Mouse (Mus musculus): ENCODE measurements around the gene Nppa. TPM values are rescaled to one million over a fixed set of nuclear protein-coding genes. Genes with fewer than 3 reads are reported as not detected.
"Not testable (repeated sequence)": the region's sequence is repeated elsewhere in the genome, so short reads cannot be mapped to it uniquely, and the experiment has no call there.

Gene Nppa
- polyA plus RNA-seq, 2 experiments: 0.87 TPM; not detected in 1

DNA sequence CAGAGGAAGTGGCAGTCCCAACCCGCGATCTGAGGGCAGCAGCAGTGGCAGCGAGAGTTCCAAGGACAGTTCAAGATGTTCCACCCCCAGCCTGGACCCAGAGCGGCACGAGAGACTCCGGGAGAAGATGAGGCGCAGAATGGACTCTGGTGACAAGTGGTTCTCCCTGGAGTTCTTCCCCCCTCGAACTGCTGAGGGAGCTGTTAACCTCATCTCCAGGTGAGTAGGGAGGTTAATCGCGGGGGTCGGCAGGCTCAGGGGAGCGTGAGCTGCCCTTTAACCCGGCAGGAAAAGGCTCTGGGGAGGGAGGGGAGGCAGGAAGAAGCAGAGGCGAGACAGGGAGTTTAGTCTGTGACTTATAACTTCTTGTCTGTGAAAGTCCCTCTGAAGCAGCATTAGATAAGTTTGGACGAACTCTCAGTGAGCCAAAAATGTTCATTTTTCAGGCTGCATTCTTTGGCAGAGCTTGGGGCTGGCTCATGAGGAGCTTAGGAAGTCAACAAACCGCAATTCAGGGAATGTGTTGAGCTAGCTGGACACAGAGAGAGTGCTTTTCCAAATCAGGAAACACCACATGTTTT, 41.2 kb downstream of the Nppa start:
- peaks cover 26% of the 10 kb centered on the region for H3K36me3 ChIP-seq (ENCODE audit: control insufficient read depth, insufficient read depth, low read length)
- H3K4me2 ChIP-seq (replicated peaks; ENCODE audit: low read depth, low read length, severe bottlenecking): peak overlapping the region; percentile 68
- ATAC-seq (ENCODE audit: low FRiP score, low read depth) (no peak), DNase-seq (ENCODE audit: low spot score) (peak; percentile 45)
- WGBS: 1% methylated on average over 16 of the region's 16 CpGs
- H3K4me3 ChIP-seq (replicated peaks; ENCODE audit: low read length): peak overlapping the region; percentile 46
- peak overlapping the region; percentile 56 for H3K9ac ChIP-seq (ENCODE audit: low read depth, low read length, severe bottlenecking)
- H3K4me1 ChIP-seq (ENCODE audit: control insufficient read depth, insufficient read depth, low read length): peaks cover 31% of the 10 kb centered on the region
- no peaks in the 10 kb centered on the region for H3K27me3 ChIP-seq (ENCODE audit: control insufficient read depth, insufficient read depth, low read length)
- H3K9me3 ChIP-seq (ENCODE audit: control insufficient read depth, low read length): no peaks in the 10 kb centered on the region
- peak overlapping the region; percentile 78 for H3K27ac ChIP-seq (replicated peaks; ENCODE audit: low read depth, low read length)
- TF ChIP-seq POLR2A (IDR thresholded peaks at IDR 0.05; ENCODE audit: borderline replicate concordance, extremely low read depth, insufficient read depth, insufficient read length): no peak

- not testable (repeated sequence) for H3K9ac ChIP-seq (ENCODE audit: low read depth, low read length, severe bottlenecking); H3K9me3 ChIP-seq (ENCODE audit: control insufficient read depth, low read length); H3K4me2 ChIP-seq (replicated peaks; ENCODE audit: low read depth, low read length, severe bottlenecking); DNase-seq (ENCODE audit: low spot score); H3K27ac ChIP-seq (replicated peaks; ENCODE audit: low read depth, low read length); ATAC-seq (ENCODE audit: low FRiP score, low read depth); H3K4me3 ChIP-seq (replicated peaks; ENCODE audit: low read length); H3K27me3 ChIP-seq (ENCODE audit: control insufficient read depth, insufficient read depth, low read length)
- Histone ChIP-seq H3K4me1 (ENCODE audit: control insufficient read depth, insufficient read depth, low read length) (peaks cover 24% of the 10 kb centered on the region), H3K36me3 (ENCODE audit: control insufficient read depth, insufficient read depth, low read length) (peaks cover 34% of the 10 kb centered on the region)
- WGBS: 74% methylated on average over 6 of the region's 8 CpGs
Measured at GRCm38 (mm10) chr4:148043327-148043726, 42.8 kb downstream of the Nppa start.

- 93% methylated on average over 2 of the region's 2 CpGs for WGBS
- DNase-seq (ENCODE audit: low spot score) (no peak), ATAC-seq (ENCODE audit: low FRiP score, low read depth) (no peak)
- Histone ChIP-seq H3K27me3 (ENCODE audit: control insufficient read depth, insufficient read depth, low read length) (no peaks in the 10 kb centered on the region), H3K27ac (replicated peaks; ENCODE audit: low read depth, low read length) (no peak overlapping the region), H3K4me1 (ENCODE audit: control insufficient read depth, insufficient read depth, low read length) (peaks cover 24% of the 10 kb centered on the region), H3K4me2 (replicated peaks; ENCODE audit: low read depth, low read length, severe bottlenecking) (no peak overlapping the region), H3K4me3 (replicated peaks; ENCODE audit: low read length) (no peak overlapping the region), H3K36me3 (ENCODE audit: control insufficient read depth, insufficient read depth, low read length) (peaks cover 40% of the 10 kb centered on the region), H3K9ac (ENCODE audit: low read depth, low read length, severe bottlenecking) (no peak overlapping the region), H3K9me3 (ENCODE audit: control insufficient read depth, low read length) (no peaks in the 10 kb centered on the region)
- TF ChIP-seq POLR2A (IDR thresholded peaks at IDR 0.05; ENCODE audit: borderline replicate concordance, extremely low read depth, insufficient read depth, insufficient read length): no peak
Measured at GRCm38 (mm10) chr4:148044113-148044512, 43.6 kb downstream of the Nppa start.

DNA sequence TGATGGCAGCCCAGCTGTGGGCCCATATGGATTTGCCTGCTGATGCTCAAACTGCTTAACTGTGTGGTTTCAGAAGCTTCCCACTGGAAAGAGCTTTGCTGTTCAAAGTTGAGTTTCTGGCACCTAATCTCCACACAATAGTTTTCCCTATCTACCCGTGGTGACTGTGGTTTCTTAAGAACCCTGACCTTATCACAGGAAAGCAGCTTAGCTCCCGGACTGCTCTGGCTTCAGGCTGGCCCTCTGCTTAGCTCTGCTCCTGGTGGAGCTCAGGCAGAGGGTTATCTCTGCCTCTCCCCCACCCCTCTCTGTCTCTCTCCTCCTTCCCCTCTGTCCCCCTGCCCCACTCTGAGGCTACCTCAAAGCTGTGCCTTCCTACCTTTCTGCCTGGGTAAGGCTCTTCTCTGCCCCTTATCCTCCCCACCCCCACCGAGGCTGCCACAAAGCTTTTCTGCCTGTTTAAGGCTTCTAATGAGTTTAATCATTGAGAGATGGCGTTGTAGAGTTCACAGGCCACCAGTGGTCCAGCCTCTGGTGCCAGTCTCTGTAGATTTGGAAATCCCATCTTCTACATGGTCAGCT, 46.0 kb downstream of the Nppa start:
- no peak for ATAC-seq (ENCODE audit: low FRiP score, low read depth)
- H3K36me3 ChIP-seq (ENCODE audit: control insufficient read depth, insufficient read depth, low read length): peaks cover 64% of the 10 kb centered on the region
- no peak overlapping the region for H3K27ac ChIP-seq (replicated peaks; ENCODE audit: low read depth, low read length)
- no peaks in the 10 kb centered on the region for H3K9me3 ChIP-seq (ENCODE audit: control insufficient read depth, low read length)
- no peak for DNase-seq (ENCODE audit: low spot score)
- H3K27me3 ChIP-seq (ENCODE audit: control insufficient read depth, insufficient read depth, low read length): no peaks in the 10 kb centered on the region
- peaks cover 7% of the 10 kb centered on the region for H3K4me1 ChIP-seq (ENCODE audit: control insufficient read depth, insufficient read depth, low read length)
- H3K9ac ChIP-seq (ENCODE audit: low read depth, low read length, severe bottlenecking): no peak overlapping the region
- 78% methylated on average over 4 of the region's 4 CpGs for WGBS
- no peak overlapping the region for H3K4me2 ChIP-seq (replicated peaks; ENCODE audit: low read depth, low read length, severe bottlenecking)
- H3K4me3 ChIP-seq (replicated peaks; ENCODE audit: low read length): no peak overlapping the region
- TF ChIP-seq POLR2A (IDR thresholded peaks at IDR 0.05; ENCODE audit: borderline replicate concordance, extremely low read depth, insufficient read depth, insufficient read length): no peak

DNA sequence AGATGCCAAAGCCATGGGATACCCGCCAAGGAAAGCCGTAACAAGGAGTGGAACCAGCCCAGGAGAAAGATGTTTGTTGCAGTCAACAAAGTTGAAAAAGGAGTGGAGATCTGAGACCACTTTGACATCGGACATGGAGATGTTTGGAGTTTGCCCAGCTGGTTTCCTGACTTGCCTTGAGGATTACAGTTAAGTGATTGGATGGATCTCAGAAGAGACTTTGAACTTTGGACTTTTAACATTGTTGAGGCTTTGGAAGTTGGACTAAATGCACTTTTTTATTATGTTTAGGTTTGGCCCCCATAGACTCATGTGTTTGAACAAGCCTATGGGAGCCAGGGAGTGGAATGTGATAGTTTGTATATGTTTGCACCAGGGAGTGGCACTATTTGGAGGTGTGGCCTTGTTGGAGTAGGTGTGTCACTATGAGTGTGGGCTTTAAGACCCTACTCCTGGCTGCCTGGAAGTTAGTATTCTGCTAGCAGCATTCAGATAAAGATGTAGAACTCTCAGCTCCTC, 49.9 kb downstream of the Nppa start:
- peaks cover 82% of the 10 kb centered on the region for H3K36me3 ChIP-seq (ENCODE audit: control insufficient read depth, insufficient read depth, low read length)
- H3K27me3 ChIP-seq (ENCODE audit: control insufficient read depth, insufficient read depth, low read length); H3K4me1 ChIP-seq (ENCODE audit: control insufficient read depth, insufficient read depth, low read length); H3K4me2 ChIP-seq (replicated peaks; ENCODE audit: low read depth, low read length, severe bottlenecking); H3K27ac ChIP-seq (replicated peaks; ENCODE audit: low read depth, low read length); H3K9me3 ChIP-seq (ENCODE audit: control insufficient read depth, low read length); DNase-seq (ENCODE audit: low spot score); H3K9ac ChIP-seq (ENCODE audit: low read depth, low read length, severe bottlenecking); ATAC-seq (ENCODE audit: low FRiP score, low read depth); H3K4me3 ChIP-seq (replicated peaks; ENCODE audit: low read length): not testable (repeated sequence)
- 91% methylated on average over 3 of the region's 3 CpGs for WGBS

Data from limb, embryonic 14.5 days (tissue).